Mouse (Mus musculus) spleen, adult 2 months (tissue): ENCODE measurements around the gene Rpf2.

ENCODE experiments used
- CTCF ChIP-seq: fragments of 200-500 bp; IDR thresholded peaks from 2 replicates; pipeline ENCODE4 v1.5.1; 2011; ENCODE audit warnings: mild to moderate bottlenecking, inconsistent platforms; ENCODE audit not compliant: insufficient read depth, insufficient read length, insufficient replicate concordance; ENCODE audit errors: extremely low read depth
- POLR2A ChIP-seq: fragments of 200-500 bp; IDR thresholded peaks from 2 replicates; pipeline ENCODE4 v1.6.1; 2011; ENCODE audit warnings: low read depth, low read length, inconsistent platforms

DNA sequence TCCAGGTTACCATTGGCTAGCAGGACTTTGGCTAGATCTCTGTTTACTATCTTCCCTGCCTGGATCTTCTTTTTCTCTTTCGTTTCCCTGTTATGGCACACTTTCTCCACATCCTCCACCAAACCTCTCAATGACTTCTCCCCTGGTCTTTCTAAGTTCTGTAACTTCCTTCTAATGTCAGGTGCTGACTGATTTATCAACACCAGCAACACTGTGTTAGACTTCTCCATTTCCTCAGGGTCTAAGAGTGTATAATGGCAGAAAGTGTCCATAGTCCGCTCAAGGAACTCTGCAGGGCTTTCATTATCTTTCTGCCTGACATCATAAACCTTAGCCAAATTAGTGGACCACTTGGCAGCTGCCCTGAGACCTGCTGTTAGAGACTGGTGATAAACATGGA, 57.1 kb downstream of the Rpf2 start:
- TF ChIP-seq CTCF (no peak), POLR2A (no peak)
